Mouse (Mus musculus) hindbrain, embryonic 12.5 days (tissue): Measurements from ENCODE around the gene Nes. TPM values are rescaled to one million over a fixed set of nuclear protein-coding genes. Genes with fewer than 3 reads are reported as not detected.

ENCODE experiments used
- ATAC-seq: fragments of 200-750 bp; cut with Nextera tagmentation; 2 replicates; pipeline ENCODE4 v1.8.0; 2017; ENCODE audit warnings: moderate TSS enrichment; ENCODE audit not compliant: low FRiP score
- H3K27ac ChIP-seq: fragments of 300-500 bp; sonication (generic); 2 replicates; pipeline ENCODE4 v1.5.1; 2016; ENCODE audit warnings: mild to moderate bottlenecking
- H3K27me3 ChIP-seq: fragments of 300-500 bp; sonication (generic); 2 replicates; pipeline ENCODE4 v1.6.1; 2016; ENCODE audit warnings: mild to moderate bottlenecking
- H3K36me3 ChIP-seq: fragments of 300-500 bp; sonication (generic); 2 replicates; pipeline ENCODE4 v1.6.1; 2016; ENCODE audit warnings: mild to moderate bottlenecking
- H3K4me1 ChIP-seq: fragments of 300-500 bp; sonication (generic); 2 replicates; pipeline ENCODE4 v1.6.1; 2016
- H3K4me2 ChIP-seq: fragments of 300-500 bp; sonication (generic); replicated peaks from 2 replicates; pipeline ENCODE4 v1.6.1; 2016; ENCODE audit warnings: mild to moderate bottlenecking
- H3K4me3 ChIP-seq: fragments of 300-500 bp; sonication (generic); 2 replicates; pipeline ENCODE4 v1.5.1; 2016; ENCODE audit warnings: mild to moderate bottlenecking
- H3K9ac ChIP-seq: fragments of 300-500 bp; sonication (generic); 2 replicates; pipeline ENCODE4 v1.6.1; 2016; ENCODE audit warnings: mild to moderate bottlenecking, moderate library complexity
- H3K9me3 ChIP-seq: fragments of 300-500 bp; sonication (generic); replicated peaks from 2 replicates; pipeline ENCODE4 v1.6.1; 2016; ENCODE audit warnings: mild to moderate bottlenecking
- WGBS: fragments of 180-500 bp; shearing (Covaris S2); methylation state at CpG from one replicate; pipeline ENCODE4 v1.1.7; 2016; 5-methylcytosine and 5-hydroxymethylcytosine counted together
- polyA plus RNA-seq: library from polyadenylated mRNA; unstranded; fragments of >200 nt; fragmentation: Nextera tagmentation; extraction: Ambion mirVana; gene quantifications from 2 replicates; pipeline ENCODE4 v1.2.1, GENCODE M21; 2016

Gene Nes
- polyA plus RNA-seq, 1 experiment from 2014 or later = 136 TPM

GRCm38 (mm10) chr3:87944838-87945600 is 25.9 kb upstream of the Nes start:
- peaks cover 30% of the 10 kb centered on the region for H3K36me3 ChIP-seq
- no peaks in the 10 kb centered on the region for H3K9me3 ChIP-seq
- peaks cover 56% of the 10 kb centered on the region for H3K4me1 ChIP-seq
- WGBS = 13% methylated on average over 4 of the region's 4 CpGs
- peak overlapping the region; percentile 35; the same call in 1 of the 2 replicates for H3K9ac ChIP-seq
- ATAC-seq = peak; percentile 65
- H3K27me3 ChIP-seq = 0 out of 2 replicates have a peak, but pooled peaks cover 2% of the 10 kb centered on the region
- no peak overlapping the region for H3K4me2 ChIP-seq
- H3K27ac ChIP-seq = peak overlapping the region; percentile 82
- H3K4me3 ChIP-seq = no peak overlapping the region

GRCm38 (mm10) chr3:87945781-87946540 is 24.9 kb upstream of the Nes start:
- no peaks in the 10 kb centered on the region for H3K9me3 ChIP-seq
- peak overlapping the region; percentile 35; the same call in 1 of the 2 replicates for H3K9ac ChIP-seq
- H3K4me2 ChIP-seq = peak overlapping the region; percentile 1; the same call in 1 of the 2 replicates
- H3K27me3 ChIP-seq = 0 out of 2 replicates have a peak, but pooled peaks cover 2% of the 10 kb centered on the region
- H3K27ac ChIP-seq = peak overlapping the region; percentile 82
- WGBS = 7% methylated on average over 12 of the region's 12 CpGs
- peaks cover 65% of the 10 kb centered on the region for H3K4me1 ChIP-seq
- no peak overlapping the region for H3K4me3 ChIP-seq
- ATAC-seq = 0 out of 2 replicates have a peak, but pooled peaks have one; percentile 23
- peaks cover 21% of the 10 kb centered on the region for H3K36me3 ChIP-seq

- no peaks in the 10 kb centered on the region for H3K9me3 ChIP-seq
- H3K36me3 ChIP-seq = peaks cover 15% of the 10 kb centered on the region
- peak overlapping the region; percentile 10; the same call in 1 of the 2 replicates for H3K9ac ChIP-seq
- 10% methylated on average over 1 of the region's 1 CpGs for WGBS
- 0 out of 2 replicates have a peak, but pooled peaks cover 2% of the 10 kb centered on the region for H3K27me3 ChIP-seq
- peak overlapping the region; percentile 82 for H3K27ac ChIP-seq
- peak overlapping the region; percentile 62; the same call in 1 of the 2 replicates for H3K4me2 ChIP-seq
- no peak overlapping the region for H3K4me3 ChIP-seq
- H3K4me1 ChIP-seq = peaks cover 70% of the 10 kb centered on the region
- no peak for ATAC-seq
These were observed 24.4 kb upstream of the Nes start for GRCm38 (mm10) chr3:87946541-87946860.

- H3K4me3 ChIP-seq = peak overlapping the region; percentile 44
- peaks cover 8% of the 10 kb centered on the region; the same call in 1 of the 2 replicates for H3K36me3 ChIP-seq
- 1% methylated on average over 26 of the region's 26 CpGs for WGBS
- H3K9ac ChIP-seq = peak overlapping the region; percentile 62
- H3K27ac ChIP-seq = peak overlapping the region; percentile 82
- ATAC-seq = no peak
- no peaks in the 10 kb centered on the region for H3K9me3 ChIP-seq
- peak overlapping the region; percentile 62 for H3K4me2 ChIP-seq
- 0 out of 2 replicates have a peak, but pooled peaks cover 2% of the 10 kb centered on the region for H3K27me3 ChIP-seq
- peaks cover 77% of the 10 kb centered on the region for H3K4me1 ChIP-seq
These were observed 23.6 kb upstream of the Nes start for GRCm38 (mm10) chr3:87947056-87947810.

GRCm38 (mm10) chr3:87947811-87948199 is 23.1 kb upstream of the Nes start:
- Histone ChIP-seq H3K9me3 (no peaks in the 10 kb centered on the region), H3K4me1 (peaks cover 83% of the 10 kb centered on the region), H3K4me3 (peak overlapping the region; percentile 44), H3K9ac (peak overlapping the region; percentile 62), H3K27me3 (0 out of 2 replicates have a peak, but pooled peaks cover 2% of the 10 kb centered on the region), H3K27ac (peak overlapping the region; percentile 82), H3K36me3 (peaks cover 3% of the 10 kb centered on the region; the same call in 1 of the 2 replicates), H3K4me2 (peak overlapping the region; percentile 62)
- under 1% methylated on average over 17 of the region's 17 CpGs for WGBS
- no peak for ATAC-seq

GRCm38 (mm10) chr3:87948378-87949265 is 22.3 kb upstream of the Nes start, which contains the start of gene Crabp2:
Gene Crabp2, plus strand, starts transcription at chr3:87948666.
- Histone ChIP-seq H3K4me1 (peaks cover 89% of the 10 kb centered on the region), H3K27me3 (0 out of 2 replicates have a peak, but pooled peaks cover 2% of the 10 kb centered on the region), H3K4me2 (peak within 1 kb of the TSS; percentile 62), H3K27ac (peak within 1 kb of the TSS; percentile 82), H3K9ac (peak within 1 kb of the TSS; percentile 62), H3K36me3 (0 out of 2 replicates have a peak, but pooled peaks cover 4% of the 10 kb centered on the region), H3K9me3 (no peaks in the 10 kb centered on the region), H3K4me3 (peak within 1 kb of the TSS; percentile 44)
- ATAC-seq = no peak
- WGBS = under 1% methylated on average over 35 of the region's 35 CpGs

- Histone ChIP-seq H3K4me1 (peaks cover 88% of the 10 kb centered on the region), H3K36me3 (0 out of 2 replicates have a peak, but pooled peaks cover 4% of the 10 kb centered on the region), H3K27ac (peak overlapping the region; percentile 82), H3K9me3 (no peaks in the 10 kb centered on the region), H3K4me2 (peak overlapping the region; percentile 62), H3K4me3 (peak overlapping the region; percentile 44), H3K27me3 (0 out of 2 replicates have a peak, but pooled peaks cover 2% of the 10 kb centered on the region), H3K9ac (peak overlapping the region; percentile 62)
- ATAC-seq = no peak
- WGBS = 2% methylated on average over 16 of the region's 16 CpGs
These were observed 21.5 kb upstream of the Nes start for GRCm38 (mm10) chr3:87949266-87949954.

- H3K4me2 ChIP-seq = peak overlapping the region; percentile 62
- H3K9me3 ChIP-seq = no peaks in the 10 kb centered on the region
- H3K27ac ChIP-seq = peak overlapping the region; percentile 82
- peaks cover 82% of the 10 kb centered on the region for H3K4me1 ChIP-seq
- H3K27me3 ChIP-seq = 0 out of 2 replicates have a peak, but pooled peaks cover 2% of the 10 kb centered on the region
- no peak for ATAC-seq
- H3K36me3 ChIP-seq = 0 out of 2 replicates have a peak, but pooled peaks cover 4% of the 10 kb centered on the region
- 2% methylated on average over 13 of the region's 13 CpGs for WGBS
- H3K9ac ChIP-seq = peak overlapping the region; percentile 62
- H3K4me3 ChIP-seq = peak overlapping the region; percentile 44
These were observed 20.8 kb upstream of the Nes start for GRCm38 (mm10) chr3:87949955-87950515.

- Histone ChIP-seq H3K27ac (peak overlapping the region; percentile 78), H3K27me3 (0 out of 2 replicates have a peak, but pooled peaks cover 2% of the 10 kb centered on the region), H3K4me3 (peak overlapping the region; percentile 22), H3K36me3 (0 out of 2 replicates have a peak, but pooled peaks cover 4% of the 10 kb centered on the region), H3K9me3 (no peaks in the 10 kb centered on the region), H3K4me2 (peak overlapping the region; percentile 62), H3K4me1 (peaks cover 63% of the 10 kb centered on the region), H3K9ac (peak overlapping the region; percentile 37)
- no peak for ATAC-seq
- 13% methylated on average over 12 of the region's 12 CpGs for WGBS
These were observed 18.9 kb upstream of the Nes start for GRCm38 (mm10) chr3:87951946-87952345.

- H3K9me3 ChIP-seq = no peaks in the 10 kb centered on the region
These were observed 18.4 kb upstream of the Nes start for GRCm38 (mm10) chr3:87952440-87952839.

More at GRCm38 (mm10) chr3:87952440-87952839, 18.4 kb upstream of the Nes start:
- Histone ChIP-seq H3K27me3 (0 out of 2 replicates have a peak, but pooled peaks cover 2% of the 10 kb centered on the region), H3K4me2 (peak overlapping the region; percentile 62), H3K36me3 (0 out of 2 replicates have a peak, but pooled peaks cover 4% of the 10 kb centered on the region), H3K4me1 (peaks cover 58% of the 10 kb centered on the region), H3K9ac (peak overlapping the region; percentile 37), H3K27ac (peak overlapping the region; percentile 78), H3K4me3 (peak overlapping the region; percentile 22)
- no peak for ATAC-seq
- WGBS = 1% methylated on average over 5 of the region's 5 CpGs
